Mouse (Mus musculus): ENCODE measurements around the gene Tmem117. TPM values are rescaled to one million over a fixed set of nuclear protein-coding genes. Genes with fewer than 3 reads are reported as not detected.

The Tmem117 gene
- total RNA-seq, 2 experiments from 2014 or later = 7.5 to 9.8 TPM

Other genes starting within 250 kb of the Tmem117 start
- gene Adamts20, start 163.8 kb upstream of the Tmem117 start, total RNA-seq (2021) = 10 to 100 TPM; 12.0 to 16.3 TPM
- gene Pus7l, start 85.7 kb upstream of the Tmem117 start, total RNA-seq (2021) = 1 to 10 TPM; 3.5 to 3.9 TPM
- 1 to 10 TPM; 1.8 to 2.3 TPM for gene Irak4, start 85.6 kb upstream of the Tmem117 start, total RNA-seq (2021)
- gene Twf1, start 39.3 kb upstream of the Tmem117 start, total RNA-seq (2021) = 10 to 100 TPM; 48.7 to 64.7 TPM